Mouse (Mus musculus) thymus, postnatal 25 days (tissue): Measurements from ENCODE around the gene Ranbp17.

Experiments
- DNase-seq: peaks from one replicate; pipeline ENCODE4 v3.0.0; 2022

Gene Ranbp17

DNA sequence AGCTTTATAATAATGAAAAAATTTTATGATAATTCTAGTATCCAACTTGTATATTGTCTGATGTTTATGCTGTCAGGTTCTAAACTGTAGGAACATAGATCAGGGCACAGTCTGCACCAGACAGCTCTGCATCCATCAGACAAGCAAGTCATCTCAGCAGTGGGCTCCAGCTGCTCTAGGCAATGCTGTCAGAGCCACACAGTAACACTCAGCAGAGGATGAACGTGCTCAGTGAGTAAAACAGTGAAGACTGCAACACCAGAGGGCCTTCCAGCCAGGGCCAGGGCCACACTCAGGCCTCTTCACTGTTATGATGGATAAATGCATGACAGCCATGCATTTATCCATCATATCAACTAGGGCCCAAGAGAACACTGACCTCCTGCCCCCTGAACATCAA, 114.2 kb downstream of the Ranbp17 start:
- no peak for DNase-seq

- no peak for DNase-seq
These were observed 114.8 kb downstream of the Ranbp17 start for GRCm38 (mm10) chr11:33398701-33399100.

DNA sequence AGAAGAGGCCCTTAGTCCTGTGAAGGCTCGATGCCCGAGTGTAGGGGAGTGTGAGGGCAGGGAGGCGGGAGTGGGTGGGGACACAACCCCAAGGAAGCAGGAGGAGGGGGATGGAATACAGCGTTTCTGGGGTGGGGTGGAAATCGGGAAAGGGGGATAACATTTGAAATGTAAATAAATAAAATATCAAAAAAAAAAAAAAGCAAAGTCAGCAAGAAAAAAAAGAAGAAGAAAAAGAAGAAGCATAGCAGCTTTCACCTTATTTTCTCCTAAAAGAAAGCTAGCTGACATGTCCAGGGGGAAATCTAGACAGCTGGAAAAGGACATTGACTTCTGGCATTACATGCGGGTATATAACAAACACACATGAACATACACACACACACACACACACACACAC, 117.3 kb downstream of the Ranbp17 start:
- DNase-seq: no peak

GRCm38 (mm10) chr11:33394093-33394492, 119.5 kb downstream of the Ranbp17 start:
- DNase-seq: no peak

GRCm38 (mm10) chr11:33388685-33389084, 124.9 kb downstream of the Ranbp17 start:
- DNase-seq: no peak

GRCm38 (mm10) chr11:33361867-33362266, 151.7 kb downstream of the Ranbp17 start:
- no peak for DNase-seq

DNA sequence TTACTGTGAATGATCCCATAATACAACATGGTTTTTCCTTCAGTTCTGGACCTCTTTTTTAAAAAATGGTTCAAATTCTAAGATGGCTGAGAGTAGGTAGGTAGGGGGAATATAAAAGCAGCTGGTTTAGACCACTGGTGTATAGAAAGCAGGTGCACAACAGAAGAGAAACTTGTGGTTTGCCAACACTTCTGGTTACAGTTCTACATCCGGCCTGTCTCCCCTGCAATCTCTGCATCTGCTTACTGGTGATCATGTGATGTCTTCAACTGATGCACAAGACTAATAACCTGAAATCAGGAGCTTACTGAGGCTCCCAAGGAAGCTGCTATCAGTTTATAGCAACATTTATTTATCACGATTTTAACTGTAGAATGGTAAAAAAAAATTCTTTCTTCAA, 164.3 kb downstream of the Ranbp17 start:
- no peak for DNase-seq

DNA sequence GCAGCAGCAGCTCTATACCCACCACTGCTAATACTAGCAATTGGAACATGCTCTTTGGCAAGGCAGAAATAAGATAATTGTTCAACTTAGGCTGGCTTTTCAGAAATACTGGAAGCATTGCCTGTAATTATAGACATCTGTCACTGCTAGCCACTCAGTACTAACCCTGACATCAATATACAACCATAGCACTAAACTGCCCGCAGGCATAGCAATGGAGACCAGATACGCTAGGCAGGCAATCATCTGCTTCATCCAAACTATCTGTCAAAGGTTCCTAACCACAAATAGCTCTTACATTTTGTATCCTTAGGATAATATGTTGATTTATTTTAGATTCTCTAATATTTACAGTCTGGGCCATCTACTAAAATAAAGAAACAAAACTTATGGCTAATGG, 171.5 kb downstream of the Ranbp17 start:
- no peak for DNase-seq

DNA sequence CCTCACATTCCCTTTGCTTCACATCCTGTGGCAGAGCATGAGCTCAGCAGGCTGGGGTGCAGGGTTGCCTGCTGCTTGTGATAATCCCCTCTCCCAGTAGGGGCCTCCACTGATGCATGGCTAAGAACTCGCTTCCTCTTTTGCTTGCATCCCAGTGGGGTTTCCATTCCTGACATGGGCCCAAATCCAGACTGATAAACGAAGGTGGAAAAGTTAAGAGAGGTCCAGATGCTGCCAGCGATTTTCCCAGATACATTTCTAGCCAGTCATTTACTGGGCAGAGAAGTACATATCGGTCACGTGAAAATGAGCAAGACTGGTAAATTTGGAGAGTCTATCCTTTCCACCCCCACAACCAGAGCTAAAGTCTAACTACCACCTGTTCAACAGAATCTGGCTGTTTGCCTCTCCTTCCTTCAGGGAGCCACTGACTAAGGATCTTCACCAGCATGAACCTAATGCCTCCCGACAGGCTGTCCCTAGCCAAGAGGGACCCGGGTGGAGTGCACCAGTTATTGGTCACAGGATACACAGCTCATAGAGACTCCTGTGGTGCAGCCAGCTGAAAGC, 176.9 kb downstream of the Ranbp17 start:
- peak; percentile 7 for DNase-seq

GRCm38 (mm10) chr11:33335616-33336015, 177.9 kb downstream of the Ranbp17 start:
- DNase-seq: no peak

GRCm38 (mm10) chr11:33332137-33332536, 181.4 kb downstream of the Ranbp17 start:
- DNase-seq: no peak

DNA sequence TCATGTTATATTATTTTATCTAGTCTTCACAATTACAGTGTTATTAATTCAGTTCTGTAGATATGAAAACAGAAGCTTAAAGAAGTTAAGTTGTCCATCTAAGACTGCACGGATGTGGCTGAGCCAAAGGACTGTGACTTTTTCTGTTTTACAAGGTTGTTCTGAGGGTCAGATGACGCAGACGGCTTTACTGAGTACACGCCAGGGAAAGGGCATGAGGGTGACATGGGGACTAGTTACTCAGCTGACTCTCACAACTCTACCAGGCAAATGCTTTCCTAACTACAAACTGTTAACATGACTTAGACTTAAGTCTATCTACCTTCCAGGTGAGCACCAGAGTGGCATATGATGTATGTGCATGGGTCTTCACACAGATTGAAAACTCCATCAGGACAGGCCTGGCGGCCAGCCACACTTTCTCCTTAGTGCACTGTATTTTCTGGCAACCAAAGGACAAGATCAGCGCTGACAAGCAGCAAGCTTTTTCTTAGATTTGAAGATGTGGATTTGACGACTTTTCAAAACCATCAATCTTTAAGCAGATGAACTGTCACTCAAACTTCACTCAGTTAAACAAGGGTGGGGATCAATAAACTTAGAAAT, 194.4 kb downstream of the Ranbp17 start:
- no peak for DNase-seq

- DNase-seq: no peak
These were observed 204.0 kb downstream of the Ranbp17 start for GRCm38 (mm10) chr11:33309566-33309965.

DNA sequence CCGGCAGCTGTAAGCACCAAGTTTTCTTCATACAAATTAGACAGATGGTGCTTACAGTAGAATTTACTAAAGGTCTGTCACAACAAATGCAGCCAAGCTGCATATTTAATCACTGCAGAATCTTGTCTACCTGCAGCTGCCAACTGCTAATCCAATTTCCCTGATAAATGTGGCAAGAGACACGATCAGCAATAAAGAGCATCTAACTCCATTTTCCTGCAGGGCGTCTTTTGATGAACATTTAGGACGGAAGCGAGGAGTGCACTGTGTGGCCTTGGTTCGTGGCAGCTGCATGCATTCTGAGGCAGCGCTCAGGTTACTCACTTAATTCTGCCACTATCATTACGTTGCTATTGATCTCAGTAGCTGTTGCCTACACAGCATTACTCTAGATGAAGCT, 212.7 kb downstream of the Ranbp17 start:
- no peak for DNase-seq

DNA sequence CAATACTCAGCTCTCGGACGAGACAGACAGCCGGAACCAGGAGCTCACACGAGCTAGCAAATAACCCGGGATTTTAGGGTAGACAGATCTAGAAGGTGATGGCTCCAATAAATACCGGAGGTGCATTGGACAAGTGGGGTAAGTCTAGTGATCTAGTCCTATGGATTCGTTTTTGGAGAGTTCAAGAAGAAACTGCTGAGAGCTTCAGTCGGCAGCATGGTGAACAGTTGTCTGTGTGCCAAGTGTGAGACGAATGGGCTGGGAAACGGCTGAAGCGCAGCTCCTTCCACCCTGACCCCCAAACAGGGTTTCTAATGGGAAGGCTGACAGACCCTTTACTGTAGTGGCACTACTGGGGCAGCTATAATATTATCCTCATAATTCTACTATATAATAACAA, 214.2 kb downstream of the Ranbp17 start:
- no peak for DNase-seq

DNA sequence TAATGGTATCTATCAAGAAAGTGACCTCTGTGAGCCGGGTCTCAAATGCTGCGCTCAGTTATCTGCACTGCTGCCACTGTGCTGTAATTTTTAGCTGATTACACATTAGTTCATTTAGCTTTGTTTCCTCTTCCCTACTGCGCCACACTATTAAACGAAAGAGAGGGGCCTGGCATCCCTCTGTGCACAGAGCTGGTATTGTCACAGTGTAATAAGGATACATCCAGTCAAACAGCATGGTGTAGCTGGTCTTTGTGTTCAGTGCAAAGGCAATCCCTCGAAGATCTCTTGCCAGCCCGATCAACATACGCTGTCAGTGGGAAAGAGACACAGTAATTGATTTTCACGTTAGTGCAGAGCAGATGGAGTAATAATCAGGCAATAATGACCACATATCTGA, 216.4 kb downstream of the Ranbp17 start:
- no peak for DNase-seq

- DNase-seq: no peak
These were observed 218.1 kb downstream of the Ranbp17 start for GRCm38 (mm10) chr11:33295422-33295821.

- DNase-seq: no peak
These were observed 219.5 kb downstream of the Ranbp17 start for GRCm38 (mm10) chr11:33294063-33294462.

- DNase-seq: no peak
These were observed 235.0 kb downstream of the Ranbp17 start for GRCm38 (mm10) chr11:33278571-33278970.

DNA sequence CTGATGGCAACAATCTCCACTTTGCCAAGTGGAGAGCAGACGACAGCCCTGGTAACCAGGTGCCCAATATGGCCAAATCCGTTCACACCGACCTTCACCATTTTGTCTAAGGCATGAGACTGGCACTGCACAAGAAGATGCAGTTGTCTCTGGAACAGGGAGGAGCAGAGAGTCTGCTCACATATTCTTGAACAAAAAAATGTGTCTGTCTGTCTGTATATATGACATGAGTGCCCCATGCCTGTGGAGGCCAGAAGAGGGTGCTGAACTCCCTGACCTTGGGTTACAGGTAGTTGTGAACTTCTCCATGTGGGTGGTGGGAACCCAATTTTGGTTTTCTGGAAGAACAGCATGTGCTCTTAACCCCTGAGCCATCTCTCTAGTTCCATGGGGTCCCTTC, 236.9 kb downstream of the Ranbp17 start, which contains the start of gene Gm12117:
Gene Gm12117, minus strand, starts transcription at position 101 of the 400 bp plus-strand sequence.
- no peak for DNase-seq

GRCm38 (mm10) chr11:33274816-33275215, 238.7 kb downstream of the Ranbp17 start:
- DNase-seq: no peak

DNA sequence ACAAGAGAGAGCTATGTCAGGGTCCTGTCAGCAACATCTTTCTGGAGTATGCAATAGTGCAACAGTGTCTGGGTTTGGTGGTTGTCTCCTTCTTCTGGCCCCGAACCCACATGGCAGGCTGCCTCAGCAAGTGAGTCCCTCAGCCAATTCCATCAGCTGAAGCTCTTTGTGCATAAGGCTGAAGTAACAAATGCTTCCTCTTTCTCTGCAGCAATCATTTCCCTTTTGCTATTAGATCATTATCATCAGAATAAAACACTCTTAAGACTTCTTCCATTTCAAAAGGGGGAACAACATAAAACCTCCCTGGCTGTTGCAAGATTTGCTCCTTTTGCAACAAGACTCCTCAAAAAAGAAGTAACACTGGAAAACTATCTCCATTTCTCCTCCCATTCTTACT, 239.3 kb downstream of the Ranbp17 start:
- DNase-seq: no peak

DNA sequence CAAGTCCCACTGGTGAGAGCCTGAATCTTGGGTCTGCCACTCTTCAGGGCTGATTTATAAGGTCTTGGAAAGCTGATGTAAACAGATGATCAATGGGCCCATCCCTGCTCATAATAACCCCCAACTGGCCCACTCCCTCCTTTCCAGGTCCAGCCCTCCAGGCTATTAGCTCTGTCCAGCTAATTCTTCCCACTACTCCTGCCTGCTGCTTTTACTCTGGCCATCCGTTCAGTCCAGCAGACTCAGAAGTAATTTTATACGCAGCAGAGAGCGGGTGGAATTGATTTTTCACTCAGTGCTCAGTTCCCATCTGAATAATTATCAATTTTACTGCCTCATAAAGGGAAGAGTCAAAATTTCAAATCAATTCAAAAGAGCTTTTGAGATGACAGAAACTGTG, 273.3 kb downstream of the Ranbp17 start:
- no peak for DNase-seq

- DNase-seq: no peak
These were observed 279.4 kb downstream of the Ranbp17 start for GRCm38 (mm10) chr11:33234134-33234533.

- DNase-seq: no peak
These were observed 281.5 kb downstream of the Ranbp17 start for GRCm38 (mm10) chr11:33232056-33232455.
